Mouse (Mus musculus) spleen, adult 2 months (tissue): ENCODE data around the gene Hsh2d. TPM values are rescaled to one million over a fixed set of nuclear protein-coding genes. Genes with fewer than 3 reads are reported as not detected.
A peak's percentile ranks its signal among the peaks of the same experiment; 100 is the strongest.

Experiments
- DNase-seq, 2 experiments: peaks; one replicate each; pipeline versions ENCODE4 v3.0.0 to v3.0.0-alpha.2; 2012 to 2021; ENCODE audit warnings: low spot score in 2 of 2, low read depth in 1 of 2
- H3K27ac ChIP-seq: fragments of 200-500 bp; 2 replicates; pipeline ENCODE4 v1.5.1; 2012; ENCODE audit warnings: low read length, inconsistent platforms; ENCODE audit not compliant: insufficient read depth
- H3K27me3 ChIP-seq: fragments of 200-500 bp; 2 replicates; pipeline ENCODE4 v1.6.1; 2012; ENCODE audit warnings: mild to moderate bottlenecking, moderate library complexity, low read length, inconsistent platforms; ENCODE audit not compliant: control insufficient read depth, insufficient read depth
- H3K36me3 ChIP-seq: fragments of 200-500 bp; 2 replicates; pipeline ENCODE4 v1.6.1; 2012; ENCODE audit warnings: mild to moderate bottlenecking, low read length, inconsistent platforms; ENCODE audit not compliant: control insufficient read depth, insufficient read depth
- H3K4me1 ChIP-seq: fragments of 200-500 bp; 2 replicates; pipeline ENCODE4 v1.6.1; 2011; ENCODE audit warnings: inconsistent platforms; ENCODE audit not compliant: control insufficient read depth, insufficient read depth, insufficient read length
- H3K4me3 ChIP-seq: fragments of 200-500 bp; 2 replicates; pipeline ENCODE4 v1.5.1; 2011; ENCODE audit warnings: mild to moderate bottlenecking, inconsistent platforms; ENCODE audit not compliant: insufficient read depth, insufficient read length; ENCODE audit errors: extremely low read depth
- CTCF ChIP-seq: fragments of 200-500 bp; IDR thresholded peaks from 2 replicates; pipeline ENCODE4 v1.5.1; 2011; ENCODE audit warnings: mild to moderate bottlenecking, inconsistent platforms; ENCODE audit not compliant: insufficient read depth, insufficient read length, insufficient replicate concordance; ENCODE audit errors: extremely low read depth
- POLR2A ChIP-seq: fragments of 200-500 bp; IDR thresholded peaks from 2 replicates; pipeline ENCODE4 v1.6.1; 2011; ENCODE audit warnings: low read depth, low read length, inconsistent platforms
- WGBS: fragments of 180-500 bp; shearing (Covaris S2); methylation state at CpG from one replicate; pipeline ENCODE4 v1.1.7; 2018; 5-methylcytosine and 5-hydroxymethylcytosine counted together
- polyA plus RNA-seq: library from polyadenylated mRNA; depleted of rRNA; stranded (reverse); fragments of >200 nt; gene quantifications from 2 replicates; pipeline ENCODE4 v1.2.3, GENCODE M21; 2012

Hsh2d gene
- polyA plus RNA-seq, 1 experiment = 16.6 TPM

GRCm38 (mm10) chr8:72187793-72188331 lies 1.6 kb upstream of the Hsh2d start:
- no peaks in the 10 kb centered on the region for H3K36me3 ChIP-seq
- H3K4me1 ChIP-seq = peaks cover 16% of the 10 kb centered on the region; the same call in 1 of the 2 replicates
- DNase-seq = no peak
- WGBS = 89% methylated on average over 2 of the region's 2 CpGs
- no peak overlapping the region for H3K4me3 ChIP-seq
- TF ChIP-seq CTCF (no peak), POLR2A (no peak)
- no peaks in the 10 kb centered on the region for H3K27me3 ChIP-seq
- no peak overlapping the region for H3K27ac ChIP-seq

GRCm38 (mm10) chr8:72190215-72190539 lies 739 bp downstream of the Hsh2d start:
- 4% methylated on average over 2 of the region's 2 CpGs for WGBS
- no peaks in the 10 kb centered on the region for H3K27me3 ChIP-seq
- H3K36me3 ChIP-seq = peaks cover 13% of the 10 kb centered on the region
- peak overlapping the region; percentile 76 for H3K4me3 ChIP-seq
- TF ChIP-seq POLR2A = no peak; the same call in 1 of the 2 replicates
- no peak for TF ChIP-seq CTCF
- peak in 1 of 2 experiments; percentile 49 for DNase-seq
- peak overlapping the region; percentile 96 for H3K27ac ChIP-seq
- peaks cover 6% of the 10 kb centered on the region; the same call in 1 of the 2 replicates for H3K4me1 ChIP-seq

- no peak overlapping the region for H3K4me3 ChIP-seq
- peaks cover 6% of the 10 kb centered on the region; the same call in 1 of the 2 replicates for H3K4me1 ChIP-seq
- H3K27ac ChIP-seq = no peak overlapping the region
- H3K27me3 ChIP-seq = no peaks in the 10 kb centered on the region
- peaks cover 19% of the 10 kb centered on the region for H3K36me3 ChIP-seq
- no peak for TF ChIP-seq POLR2A
- TF ChIP-seq CTCF = no peak
- no peak for DNase-seq
These were observed 2.6 kb downstream of the Hsh2d start for GRCm38 (mm10) chr8:72192065-72192464.

- no peak overlapping the region for H3K27ac ChIP-seq
- H3K36me3 ChIP-seq = peaks cover 48% of the 10 kb centered on the region
- no peaks in the 10 kb centered on the region for H3K27me3 ChIP-seq
- no peak overlapping the region for H3K4me3 ChIP-seq
- 86% methylated on average over 8 of the region's 8 CpGs for WGBS
- DNase-seq = no peak
- TF ChIP-seq POLR2A (no peak), CTCF (no peak)
- no peaks in the 10 kb centered on the region for H3K4me1 ChIP-seq
These were observed 8.6 kb downstream of the Hsh2d start for GRCm38 (mm10) chr8:72197997-72198396.

GRCm38 (mm10) chr8:72208582-72208981 lies 19.1 kb downstream of the Hsh2d start:
- Histone ChIP-seq H3K36me3 (no peaks in the 10 kb centered on the region), H3K4me3 (no peak overlapping the region), H3K27ac (no peak overlapping the region), H3K27me3 (no peaks in the 10 kb centered on the region), H3K4me1 (peaks cover 14% of the 10 kb centered on the region; the same call in 1 of the 2 replicates)
- no peak for DNase-seq
- 91% methylated on average over 1 of the region's 1 CpGs for WGBS
- TF ChIP-seq CTCF (no peak), POLR2A (no peak)

- WGBS = 76% methylated on average over 4 of the region's 4 CpGs
- H3K27me3 ChIP-seq = no peaks in the 10 kb centered on the region
- H3K4me1 ChIP-seq = peaks cover 21% of the 10 kb centered on the region; the same call in 1 of the 2 replicates
- DNase-seq = no peak
- no peak overlapping the region for H3K4me3 ChIP-seq
- no peak overlapping the region for H3K27ac ChIP-seq
- TF ChIP-seq POLR2A (no peak), CTCF (no peak)
- H3K36me3 ChIP-seq = no peaks in the 10 kb centered on the region
These were observed 20.8 kb downstream of the Hsh2d start for GRCm38 (mm10) chr8:72210222-72210621.

GRCm38 (mm10) chr8:72210710-72211109 lies 21.3 kb downstream of the Hsh2d start:
- Histone ChIP-seq H3K27ac (no peak overlapping the region), H3K36me3 (no peaks in the 10 kb centered on the region), H3K27me3 (no peaks in the 10 kb centered on the region), H3K4me3 (no peak overlapping the region), H3K4me1 (peaks cover 24% of the 10 kb centered on the region; the same call in 1 of the 2 replicates)
- no peak for DNase-seq
- TF ChIP-seq POLR2A (no peak), CTCF (no peak)
- WGBS = 55% methylated on average over 2 of the region's 2 CpGs

GRCm38 (mm10) chr8:72211846-72212245 lies 22.4 kb downstream of the Hsh2d start:
- TF ChIP-seq POLR2A (no peak), CTCF (no peak)
- Histone ChIP-seq H3K36me3 (no peaks in the 10 kb centered on the region), H3K27me3 (no peaks in the 10 kb centered on the region), H3K27ac (peak overlapping the region; percentile 61), H3K4me3 (no peak overlapping the region), H3K4me1 (peaks cover 29% of the 10 kb centered on the region)
- 43% methylated on average over 1 of the region's 1 CpGs for WGBS
- DNase-seq = peak in 1 of 2 experiments; percentile 24
